ENCODE assay signal across 8 mouse cellular contexts in genomic region chr8:126586599-126587577, GRCm38 (mm10). TPM values are rescaled to one million over a fixed set of nuclear protein-coding genes. Genes with fewer than 3 reads are reported as not detected.
DNase-seq lines count a peak whose midpoint lies in the region; ATAC-seq and TF ChIP-seq lines count a peak whose summit lies in the region.

No protein-coding gene starts in this region.

- peak overlapping the region; percentile 28 for H3K4me2 ChIP-seq in forebrain, embryonic 16.5 days (ENCODE audit: low read length)
- H3K4me2 ChIP-seq in liver, embryonic 16.5 days (ENCODE audit: low read depth, low read length), result peak overlapping the region; percentile 88

- no peaks in the 10 kb centered on the region for H3K27me3 ChIP-seq in kidney, adult 2 months (replicated peaks; ENCODE audit: control insufficient read depth, insufficient read depth, low read length)
- no peaks in the 10 kb centered on the region for H3K27me3 ChIP-seq in G1E (ENCODE audit: insufficient read depth, low read length)
- H3K27me3 ChIP-seq in forebrain, embryonic 16.5 days (replicated peaks; ENCODE audit: control insufficient read depth, insufficient read depth, low read length), result no peaks in the 10 kb centered on the region
- no peaks in the 10 kb centered on the region for H3K27me3 ChIP-seq in liver, embryonic 16.5 days (ENCODE audit: control insufficient read depth, insufficient read depth, low read depth, low read length)

- intact Hi-C loops in gastrocnemius, postnatal 36 days (cut with DNase I), result no loop called here

- peak overlapping the region; percentile 48; the same call in 1 of the 2 replicates for H3K27ac ChIP-seq in kidney, adult 2 months (ENCODE audit: insufficient read depth, low read depth, low read length)
- H3K27ac ChIP-seq in forebrain, embryonic 16.5 days (ENCODE audit: low read length), result no peak overlapping the region
- H3K27ac ChIP-seq in liver, embryonic 16.5 days (ENCODE audit: low read length), result peak overlapping the region; percentile 61

- WGBS in kidney, adult 2 months, result 31% methylated on average over 10 of the region's 10 CpGs
- 72% methylated on average over 10 of the region's 10 CpGs for WGBS in forebrain, embryonic 16.5 days
- WGBS in liver, embryonic 16.5 days (ENCODE audit: insufficient replicate concordance), result 51% methylated on average over 10 of the region's 10 CpGs

- no peak for DNase-seq in kidney, adult 2 months
- DNase-seq in kidney, postnatal 36 days, result no peak
- DNase-seq in G1E (ENCODE audit: low spot score), result no peak
- DNase-seq in gastrocnemius, postnatal 36 days, result no peak
- DNase-seq in thymus, postnatal 0 days (ENCODE audit: low spot score), result no peak

- H3K4me1 ChIP-seq in kidney, adult 2 months (ENCODE audit: control insufficient read depth, insufficient read depth, low read length), result peaks cover 44% of the 10 kb centered on the region
- peaks cover 45% of the 10 kb centered on the region for H3K4me1 ChIP-seq in G1E (ENCODE audit: insufficient read depth, low read depth, low read length)
- peaks cover 71% of the 10 kb centered on the region for H3K4me1 ChIP-seq in forebrain, embryonic 16.5 days (replicated peaks; ENCODE audit: control insufficient read depth, insufficient read depth, low read length)
- H3K4me1 ChIP-seq in liver, embryonic 16.5 days (ENCODE audit: control insufficient read depth, low read depth, low read length), result peaks cover 57% of the 10 kb centered on the region

- no peak for TF ChIP-seq POLR2A in kidney, adult 2 months (IDR thresholded peaks at IDR 0.05; ENCODE audit: low read depth, low read length)

- H3K9ac ChIP-seq in forebrain, embryonic 16.5 days (replicated peaks; ENCODE audit: low read depth, low read length), result no peak overlapping the region
- H3K9ac ChIP-seq in liver, embryonic 16.5 days (ENCODE audit: low read depth, low read length), result no peak overlapping the region

- H3K9me3 ChIP-seq in G1E (replicated peaks), result no peaks in the 10 kb centered on the region
- no peaks in the 10 kb centered on the region for H3K9me3 ChIP-seq in forebrain, embryonic 16.5 days (ENCODE audit: control insufficient read depth, low read length)
- no peaks in the 10 kb centered on the region for H3K9me3 ChIP-seq in liver, embryonic 16.5 days (replicated peaks; ENCODE audit: control insufficient read depth, low read length)

- ATAC-seq in G1E (ENCODE audit: extremely low read depth, insufficient number of reproducible peaks, low FRiP score, poor library complexity, severe bottlenecking), result no peak
- ATAC-seq in forebrain, embryonic 16.5 days, result no peak
- no peak for ATAC-seq in liver, embryonic 16.5 days (ENCODE audit: low read depth)
- ATAC-seq in granulocyte monocyte progenitor cell, adult 5-6 weeks (replicated peaks; ENCODE audit: poor library complexity, severe bottlenecking), result no peak

- H3K4me3 ChIP-seq in kidney, adult 2 months (ENCODE audit: insufficient read depth, low read depth, low read length), result no peak overlapping the region
- H3K4me3 ChIP-seq in G1E (ENCODE audit: low read depth, low read length), result peak overlapping the region; percentile 99
- H3K4me3 ChIP-seq in forebrain, embryonic 16.5 days (replicated peaks; ENCODE audit: low read length), result 0 out of 2 replicates have a peak overlapping the region, but pooled peaks have one; percentile 1
- no peak overlapping the region for H3K4me3 ChIP-seq in liver, embryonic 16.5 days (ENCODE audit: low read depth, low read length)

- no peak for TF ChIP-seq CTCF in kidney, adult 2 months (conservative IDR thresholded peaks at IDR 0.05; ENCODE audit: insufficient read depth, insufficient read length, low read depth, low read length)
- no peak for TF ChIP-seq CTCF in G1E (IDR thresholded peaks at IDR 0.05; ENCODE audit: low read depth, low read length)

- peaks cover 9% of the 10 kb centered on the region; the same call in 1 of the 2 replicates for H3K36me3 ChIP-seq in kidney, adult 2 months (ENCODE audit: control insufficient read depth, insufficient read depth, low read length)
- peaks cover 71% of the 10 kb centered on the region for H3K36me3 ChIP-seq in G1E (replicated peaks)
- H3K36me3 ChIP-seq in forebrain, embryonic 16.5 days (ENCODE audit: control insufficient read depth, insufficient read depth), result no peaks in the 10 kb centered on the region
- H3K36me3 ChIP-seq in liver, embryonic 16.5 days (ENCODE audit: control insufficient read depth, insufficient read depth), result peaks cover 6% of the 10 kb centered on the region

RNA-seq across cellular contexts. Expression of gene Irf2bp2, which starts 6.9 kb away (rescaled TPM):
- 40.6 and 46.6 TPM in 2 replicates for polyA plus RNA-seq in kidney, adult 2 months (2012; rRNA removed)
- 231 and 246 TPM in 2 replicates for total RNA-seq in G1E (2014; fragmentation: Nextera tagmentation)
- total RNA-seq in G1E (2017), result 78.9 and 81.3 TPM in 2 replicates
- 101 and 106 TPM in 2 replicates for polyA plus RNA-seq in G1E (2012)
- 10.1 and 10.7 TPM in 2 replicates for polyA plus RNA-seq in forebrain, embryonic 16.5 days (2015; fragmentation: Nextera tagmentation; extraction: Ambion mirVana)
- polyA plus RNA-seq in liver, embryonic 16.5 days (2015; fragmentation: Nextera tagmentation; extraction: Ambion mirVana), result 3.3 TPM in 2 replicates
- total RNA-seq in granulocyte monocyte progenitor cell, adult 5-6 weeks (2014; fragmentation: Nextera tagmentation), result 112 and 113 TPM in 2 replicates
- total RNA-seq in granulocyte monocyte progenitor cell, adult 5-6 weeks (2017), result 97.9 and 112 TPM in 2 replicates
- total RNA-seq in gastrocnemius, postnatal 36 days (2021), result 10 to 100 TPM; 26.5 to 30.1 TPM
- polyA plus RNA-seq in thymus, postnatal 0 days (2015; fragmentation: Nextera tagmentation; extraction: Ambion mirVana), result 14.9 and 20.3 TPM in 2 replicates

Comparison
In these comparisons a context has a peak if more than half of its experiments do, and no peak if none do; other contexts are left out.
1. H3K4me3 ChIP-seq: peak in G1E (single experiment) and forebrain, embryonic 16.5 days (single experiment); none in kidney, adult 2 months (single experiment) and liver, embryonic 16.5 days (single experiment).